Mouse (Mus musculus) heart, embryonic 10.5 days (tissue): Measurements from ENCODE around the gene Med13l. TPM values are rescaled to one million over a fixed set of nuclear protein-coding genes. Genes with fewer than 3 reads are reported as not detected.
A peak's percentile ranks its signal among the peaks of the same experiment; 100 is the strongest.

Source experiments
- DNase-seq: peaks from one replicate; pipeline ENCODE4 v3.0.0-alpha.2; 2017; ENCODE audit warnings: low spot score
- H3K27ac ChIP-seq: fragments of 300-500 bp; sonication (generic); 2 replicates; pipeline ENCODE4 v1.5.1; 2016; ENCODE audit warnings: mild to moderate bottlenecking
- H3K27me3 ChIP-seq: fragments of 300-500 bp; sonication (generic); 2 replicates; pipeline ENCODE4 v1.6.1; 2016; ENCODE audit warnings: mild to moderate bottlenecking; ENCODE audit not compliant: poor library complexity, insufficient read depth, severe bottlenecking
- H3K36me3 ChIP-seq: fragments of 300-500 bp; sonication (generic); 2 replicates; pipeline ENCODE4 v1.6.1; 2016; ENCODE audit warnings: mild to moderate bottlenecking, moderate library complexity
- H3K4me1 ChIP-seq: fragments of 300-500 bp; sonication (generic); 2 replicates; pipeline ENCODE4 v1.6.1; 2016; ENCODE audit warnings: mild to moderate bottlenecking
- H3K4me3 ChIP-seq: fragments of 300-500 bp; sonication (generic); 2 replicates; pipeline ENCODE4 v1.5.1; 2016; ENCODE audit warnings: mild to moderate bottlenecking, moderate library complexity
- H3K9me3 ChIP-seq: fragments of 300-500 bp; sonication (generic); 2 replicates; pipeline ENCODE4 v1.6.1; 2016; ENCODE audit warnings: mild to moderate bottlenecking, moderate library complexity
- WGBS: fragments of 180-500 bp; shearing (Covaris S2); methylation state at CpG from one replicate; pipeline ENCODE4 v1.1.7; 2016; 5-methylcytosine and 5-hydroxymethylcytosine counted together
- polyA plus RNA-seq: library from polyadenylated mRNA; unstranded; fragments of >200 nt; fragmentation: Nextera tagmentation; extraction: Ambion mirVana; gene quantifications from 2 replicates; pipeline ENCODE4 v1.2.1, GENCODE M21; 2016

Gene Med13l
- polyA plus RNA-seq, 1 experiment from 2014 or later, result 10.0 TPM

- no peak overlapping the region for H3K27ac ChIP-seq
- no peaks in the 10 kb centered on the region for H3K36me3 ChIP-seq
- no peaks in the 10 kb centered on the region for H3K27me3 ChIP-seq
- DNase-seq, result no peak
- WGBS, result 79% methylated on average over 11 of the region's 11 CpGs
- no peak overlapping the region for H3K4me3 ChIP-seq
- H3K4me1 ChIP-seq, result peaks cover 56% of the 10 kb centered on the region
- no peaks in the 10 kb centered on the region for H3K9me3 ChIP-seq
Measured at GRCm38 (mm10) chr5:118605424-118606067, 45.1 kb downstream of the Med13l start.

- no peaks in the 10 kb centered on the region for H3K36me3 ChIP-seq
Measured at GRCm38 (mm10) chr5:118606636-118607035, 46.2 kb downstream of the Med13l start.

GRCm38 (mm10) chr5:118607900-118608299 is 47.4 kb downstream of the Med13l start:
- Histone ChIP-seq H3K36me3 (no peaks in the 10 kb centered on the region), H3K27me3 (no peaks in the 10 kb centered on the region), H3K27ac (no peak overlapping the region), H3K4me1 (peaks cover 51% of the 10 kb centered on the region), H3K9me3 (no peaks in the 10 kb centered on the region), H3K4me3 (no peak overlapping the region)
- DNase-seq, result no peak
- 93% methylated on average over 1 of the region's 1 CpGs for WGBS

More at GRCm38 (mm10) chr5:118606636-118607035, 46.2 kb downstream of the Med13l start:
- Histone ChIP-seq H3K9me3 (no peaks in the 10 kb centered on the region), H3K4me1 (peaks cover 52% of the 10 kb centered on the region), H3K4me3 (no peak overlapping the region), H3K27me3 (no peaks in the 10 kb centered on the region), H3K27ac (no peak overlapping the region)
- 84% methylated on average over 13 of the region's 13 CpGs for WGBS
- DNase-seq, result no peak

- no peaks in the 10 kb centered on the region for H3K9me3 ChIP-seq
- WGBS, result 60% methylated on average over 5 of the region's 5 CpGs
- H3K4me1 ChIP-seq, result peaks cover 63% of the 10 kb centered on the region
- no peak overlapping the region for H3K27ac ChIP-seq
- no peaks in the 10 kb centered on the region for H3K36me3 ChIP-seq
- H3K4me3 ChIP-seq, result no peak overlapping the region
- no peaks in the 10 kb centered on the region for H3K27me3 ChIP-seq
- DNase-seq, result no peak
Measured at GRCm38 (mm10) chr5:118610468-118610867, 50.0 kb downstream of the Med13l start.

- Histone ChIP-seq H3K27me3 (no peaks in the 10 kb centered on the region), H3K27ac (0 out of 2 replicates have a peak overlapping the region, but pooled peaks have one; percentile 12), H3K36me3 (no peaks in the 10 kb centered on the region), H3K4me1 (peaks cover 62% of the 10 kb centered on the region), H3K4me3 (no peak overlapping the region), H3K9me3 (no peaks in the 10 kb centered on the region)
- DNase-seq, result no peak
- 47% methylated on average over 13 of the region's 13 CpGs for WGBS
Measured at GRCm38 (mm10) chr5:118612956-118613631, 52.6 kb downstream of the Med13l start.

- H3K27me3 ChIP-seq, result no peaks in the 10 kb centered on the region
- 0 out of 2 replicates have a peak overlapping the region, but pooled peaks have one; percentile 12 for H3K27ac ChIP-seq
- H3K4me1 ChIP-seq, result peaks cover 62% of the 10 kb centered on the region
- H3K4me3 ChIP-seq, result no peak overlapping the region
- H3K36me3 ChIP-seq, result no peaks in the 10 kb centered on the region
- WGBS, result 53% methylated on average over 2 of the region's 2 CpGs
- H3K9me3 ChIP-seq, result no peaks in the 10 kb centered on the region
- no peak for DNase-seq
Measured at GRCm38 (mm10) chr5:118613704-118614103, 53.2 kb downstream of the Med13l start.

- Histone ChIP-seq H3K36me3 (no peaks in the 10 kb centered on the region), H3K4me1 (peaks cover 64% of the 10 kb centered on the region), H3K27ac (0 out of 2 replicates have a peak overlapping the region, but pooled peaks have one; percentile 47), H3K4me3 (no peak overlapping the region), H3K9me3 (no peaks in the 10 kb centered on the region), H3K27me3 (no peaks in the 10 kb centered on the region)
- DNase-seq, result no peak
- WGBS, result 36% methylated on average over 8 of the region's 8 CpGs
Measured at GRCm38 (mm10) chr5:118614116-118614515, 53.6 kb downstream of the Med13l start.

- Histone ChIP-seq H3K4me3 (no peak overlapping the region), H3K9me3 (no peaks in the 10 kb centered on the region), H3K27me3 (no peaks in the 10 kb centered on the region), H3K36me3 (no peaks in the 10 kb centered on the region), H3K27ac (no peak overlapping the region), H3K4me1 (peaks cover 69% of the 10 kb centered on the region)
- 14% methylated on average over 2 of the region's 2 CpGs for WGBS
- DNase-seq, result no peak
Measured at GRCm38 (mm10) chr5:118614571-118614981, 54.1 kb downstream of the Med13l start.

- no peak overlapping the region for H3K27ac ChIP-seq
- no peaks in the 10 kb centered on the region for H3K9me3 ChIP-seq
- H3K4me1 ChIP-seq, result peaks cover 75% of the 10 kb centered on the region
- DNase-seq, result no peak
- H3K36me3 ChIP-seq, result no peaks in the 10 kb centered on the region
- H3K4me3 ChIP-seq, result no peak overlapping the region
- H3K27me3 ChIP-seq, result no peaks in the 10 kb centered on the region
- 58% methylated on average over 12 of the region's 12 CpGs for WGBS
Measured at GRCm38 (mm10) chr5:118618963-118619610, 58.6 kb downstream of the Med13l start.

GRCm38 (mm10) chr5:118619801-118620200 is 59.3 kb downstream of the Med13l start:
- DNase-seq, result no peak
- Histone ChIP-seq H3K36me3 (no peaks in the 10 kb centered on the region), H3K9me3 (no peaks in the 10 kb centered on the region), H3K4me1 (peaks cover 75% of the 10 kb centered on the region), H3K27ac (no peak overlapping the region), H3K4me3 (no peak overlapping the region), H3K27me3 (no peaks in the 10 kb centered on the region)
- WGBS, result 45% methylated on average over 7 of the region's 7 CpGs

- peaks cover 72% of the 10 kb centered on the region for H3K4me1 ChIP-seq
Measured at GRCm38 (mm10) chr5:118620330-118620910, 59.9 kb downstream of the Med13l start.

GRCm38 (mm10) chr5:118621877-118622276 is 61.4 kb downstream of the Med13l start:
- no peaks in the 10 kb centered on the region for H3K27me3 ChIP-seq
- H3K9me3 ChIP-seq, result no peaks in the 10 kb centered on the region
- H3K27ac ChIP-seq, result no peak overlapping the region
- no peaks in the 10 kb centered on the region for H3K36me3 ChIP-seq
- peaks cover 74% of the 10 kb centered on the region for H3K4me1 ChIP-seq
- 31% methylated on average over 4 of the region's 4 CpGs for WGBS
- H3K4me3 ChIP-seq, result no peak overlapping the region
- no peak for DNase-seq

More at GRCm38 (mm10) chr5:118620330-118620910, 59.9 kb downstream of the Med13l start:
- H3K27ac ChIP-seq, result no peak overlapping the region
- H3K9me3 ChIP-seq, result no peaks in the 10 kb centered on the region
- no peak overlapping the region for H3K4me3 ChIP-seq
- no peak for DNase-seq
- no peaks in the 10 kb centered on the region for H3K27me3 ChIP-seq
- no peaks in the 10 kb centered on the region for H3K36me3 ChIP-seq
- WGBS, result 88% methylated on average over 7 of the region's 7 CpGs

- Histone ChIP-seq H3K9me3 (no peaks in the 10 kb centered on the region), H3K4me3 (no peak overlapping the region), H3K4me1 (peaks cover 71% of the 10 kb centered on the region), H3K27me3 (no peaks in the 10 kb centered on the region), H3K27ac (no peak overlapping the region), H3K36me3 (no peaks in the 10 kb centered on the region)
- DNase-seq, result no peak
- WGBS, result 91% methylated on average over 5 of the region's 5 CpGs
Measured at GRCm38 (mm10) chr5:118622346-118622745, 61.9 kb downstream of the Med13l start.
